8 mouse cellular contexts compared by ENCODE assay signal in the genomic region with DNA sequence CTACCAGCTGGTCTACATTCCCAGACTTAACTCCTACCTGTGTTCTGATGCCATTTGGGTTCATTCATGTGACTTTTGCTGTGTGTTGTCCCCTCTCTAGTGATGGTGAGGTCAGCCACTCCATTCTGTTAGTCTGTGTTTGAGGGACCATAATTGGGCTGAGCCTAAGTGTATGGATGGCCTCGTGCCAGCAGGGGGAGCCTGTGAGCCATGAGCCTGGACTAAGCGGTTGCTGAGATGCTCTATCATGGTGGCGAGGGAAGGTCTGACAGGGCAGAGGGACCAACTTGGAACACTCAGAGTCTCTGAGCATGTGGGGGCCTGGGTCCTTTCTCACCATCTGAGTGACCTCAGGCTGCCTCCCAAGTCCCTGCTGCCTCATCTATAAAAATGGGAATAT. TPM values are rescaled to one million over a fixed set of nuclear protein-coding genes. Genes with fewer than 3 reads are reported as not detected.
A peak's percentile ranks its signal among the peaks of the same experiment; 100 is the strongest.
DNase-seq lines count a peak whose midpoint lies in the region; ATAC-seq lines count a peak whose summit lies in the region.

No protein-coding gene starts in this region.

- no peaks in the 10 kb centered on the region for H3K9me3 ChIP-seq in intestine, embryonic 14.5 days (ENCODE audit: control insufficient read depth, low read length)

- peaks cover 18% of the 10 kb centered on the region for H3K27me3 ChIP-seq in intestine, embryonic 14.5 days (replicated peaks; ENCODE audit: control insufficient read depth, insufficient read depth, low read length)

- ATAC-seq in intestine, embryonic 14.5 days (replicated peaks; ENCODE audit: low FRiP score, low TSS enrichment, low read depth), result peak; percentile 73
- ATAC-seq in megakaryocyte-erythroid progenitor cell, adult 5-6 weeks (replicated peaks; ENCODE audit: low FRiP score, low TSS enrichment, poor library complexity, severe bottlenecking), result peak; percentile 53

- peak; percentile 70 for DNase-seq in WW6 (ENCODE audit: low read depth, low spot score)
- peak; percentile 90 to 94 for DNase-seq in cerebellum, postnatal 25 days
- peak; percentile 60 to 64 for DNase-seq in gastrocnemius, adult 8-10 months (ENCODE audit: low spot score in 2 of 2)
- DNase-seq in intestine, embryonic 14.5 days (ENCODE audit: low spot score), result peak; percentile 94
- DNase-seq in left cerebral cortex, postnatal 14 days (ENCODE audit: low spot score in 2 of 2), result peak; percentile 87 to 88
- DNase-seq in right cerebral cortex, postnatal 25 days, result peak; percentile 79
- peak; percentile 87 for DNase-seq in urinary bladder, postnatal 25 days (ENCODE audit: low spot score)

- H3K4me3 ChIP-seq in intestine, embryonic 14.5 days (ENCODE audit: low read depth, low read length), result no peak overlapping the region

- H3K4me1 ChIP-seq in intestine, embryonic 14.5 days (replicated peaks; ENCODE audit: control insufficient read depth, insufficient read depth, low read length), result peaks cover 26% of the 10 kb centered on the region

- H3K9ac ChIP-seq in intestine, embryonic 14.5 days (ENCODE audit: low read length), result no peak overlapping the region

- H3K36me3 ChIP-seq in intestine, embryonic 14.5 days (ENCODE audit: control insufficient read depth, insufficient read depth, low read length), result no peaks in the 10 kb centered on the region

- H3K4me2 ChIP-seq in intestine, embryonic 14.5 days (ENCODE audit: low read length), result no peak overlapping the region

- 3% methylated on average over 3 of the region's 3 CpGs for WGBS in intestine, embryonic 14.5 days

- intact Hi-C loops in left cerebral cortex, postnatal 14 days (cut with DNase I), result no loop called here

- H3K27ac ChIP-seq in intestine, embryonic 14.5 days (ENCODE audit: low read depth), result no peak overlapping the region

RNA-seq across cellular contexts. Expression of gene Macrod1, which starts 8.0 kb away (rescaled TPM):
- 100 to 1,000 TPM; 279 to 336 (median 292) TPM for total RNA-seq in gastrocnemius, adult 8-10 months (2022)
- 7.1 and 8.5 TPM in 2 replicates for polyA plus RNA-seq in intestine, embryonic 14.5 days (2014; fragmentation: Nextera tagmentation; extraction: Ambion mirVana)
- 10 to 100 TPM in 1 of 2 experiments, 1 to 10 TPM in 1; 8.4 to 11.3 TPM for total RNA-seq in left cerebral cortex, postnatal 14 days (2021)
- total RNA-seq in megakaryocyte-erythroid progenitor cell, adult 5-6 weeks (2014; fragmentation: Nextera tagmentation), result 19.1 and 25.9 TPM in 2 replicates
- 6.1 and 10.3 TPM in 2 replicates for total RNA-seq in megakaryocyte-erythroid progenitor cell, adult 5-6 weeks (2017)

RNA-seq across cellular contexts. Expression of gene Stip1, which starts 24.8 kb away (rescaled TPM):
- total RNA-seq in gastrocnemius, adult 8-10 months (2022), result 10 to 100 TPM; 77.9 to 86.5 (median 81.8) TPM
- polyA plus RNA-seq in intestine, embryonic 14.5 days (2014; fragmentation: Nextera tagmentation; extraction: Ambion mirVana), result 212 and 227 TPM in 2 replicates
- total RNA-seq in left cerebral cortex, postnatal 14 days (2021), result 100 to 1,000 TPM; 155 to 165 TPM
- 183 and 212 TPM in 2 replicates for total RNA-seq in megakaryocyte-erythroid progenitor cell, adult 5-6 weeks (2014; fragmentation: Nextera tagmentation)
- total RNA-seq in megakaryocyte-erythroid progenitor cell, adult 5-6 weeks (2017), result 309 and 310 TPM in 2 replicates

RNA-seq across cellular contexts. Expression of gene Flrt1, which starts 41.0 kb away (rescaled TPM):
- total RNA-seq in gastrocnemius, adult 8-10 months (2022), result 1 to 10 TPM in 3 of 4 experiments, under 1 TPM in 1; 0.83 to 2.9 (median 1.7) TPM
- 3.6 TPM in 2 replicates for polyA plus RNA-seq in intestine, embryonic 14.5 days (2014; fragmentation: Nextera tagmentation; extraction: Ambion mirVana)
- 10 to 100 TPM; 33.0 to 35.2 TPM for total RNA-seq in left cerebral cortex, postnatal 14 days (2021)
- not detected in 2 replicates for total RNA-seq in megakaryocyte-erythroid progenitor cell, adult 5-6 weeks (2014; fragmentation: Nextera tagmentation)
- total RNA-seq in megakaryocyte-erythroid progenitor cell, adult 5-6 weeks (2017), result not detected in 2 replicates

RNA-seq across cellular contexts. Expression of gene Fermt3, which starts 45.3 kb away (rescaled TPM):
- under 1 TPM; 0.41 to 0.94 (median 0.60) TPM for total RNA-seq in gastrocnemius, adult 8-10 months (2022)
- polyA plus RNA-seq in intestine, embryonic 14.5 days (2014; fragmentation: Nextera tagmentation; extraction: Ambion mirVana), result 7.0 and 7.3 TPM in 2 replicates
- total RNA-seq in left cerebral cortex, postnatal 14 days (2021), result 1 to 10 TPM; 4.5 to 4.6 TPM
- total RNA-seq in megakaryocyte-erythroid progenitor cell, adult 5-6 weeks (2014; fragmentation: Nextera tagmentation), result 151 and 153 TPM in 2 replicates
- 220 and 247 TPM in 2 replicates for total RNA-seq in megakaryocyte-erythroid progenitor cell, adult 5-6 weeks (2017)

Comparison
In these comparisons a context has a peak if more than half of its experiments do, and no peak if none do; other contexts are left out.
1. RNA of gene Macrod1, which starts 8.0 kb away (total RNA-seq): 279 to 336 TPM in gastrocnemius, adult 8-10 months; 6.1 to 25.9 TPM in megakaryocyte-erythroid progenitor cell, adult 5-6 weeks and 8.4 to 11.3 TPM in left cerebral cortex, postnatal 14 days; every median in the first group is over 10 times any median in the second.
2. RNA of gene Flrt1, which starts 41.0 kb away (total RNA-seq): 33.0 to 35.2 TPM in left cerebral cortex, postnatal 14 days; 0.83 to 2.9 TPM in gastrocnemius, adult 8-10 months and not detected in megakaryocyte-erythroid progenitor cell, adult 5-6 weeks; every median in the first group is over 4 times any median in the second.
3. Peak in every context shown above with its lines, with median percentiles within 50 percentile points of each other: DNase-seq.